Mouse (Mus musculus): ENCODE measurements at regions not wholly inside any gene's neighbourhood (a gene's known extent, or its start where the extent isn't known, plus 50 kb on each side); places are given as distances from the start of the nearest gene placed in this dataset.

DNA sequence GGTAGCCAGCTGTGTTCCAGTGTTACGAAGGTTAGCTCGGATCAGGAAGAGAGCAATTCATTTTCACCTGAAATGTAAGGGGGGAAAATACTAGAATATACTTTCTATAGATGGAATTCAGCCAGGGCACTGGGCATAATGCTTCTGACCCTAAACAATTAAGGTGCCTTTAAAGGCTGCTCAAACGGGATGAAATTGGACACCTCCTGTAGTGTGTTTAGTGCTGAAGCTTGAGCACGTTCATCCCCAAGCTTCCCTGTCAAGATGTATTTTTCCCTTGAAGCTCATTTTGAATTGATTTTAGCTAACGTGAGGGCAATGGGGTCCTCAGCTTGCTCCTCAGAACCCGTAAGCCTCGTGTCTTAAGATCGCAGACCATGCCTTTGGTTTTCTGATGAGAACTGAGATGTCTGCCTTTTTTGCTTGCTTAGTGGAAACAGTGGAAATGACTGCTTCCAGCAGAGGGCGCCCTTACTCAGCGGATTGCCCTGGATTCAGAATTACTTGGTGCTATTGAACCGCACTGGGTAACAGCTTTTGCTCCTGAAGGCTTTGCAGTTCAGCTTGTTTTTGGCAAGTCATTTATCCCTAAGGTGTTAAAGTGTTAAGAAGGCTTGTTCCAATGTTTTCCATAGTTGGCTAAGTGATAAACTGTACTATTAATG is 74.6 kb upstream of the Fermt1 start:
- peak overlapping the region; percentile 34; the same call in 1 of the 2 replicates for H3K4me2 ChIP-seq
- H3K9me3 ChIP-seq (replicated peaks), result no peaks in the 10 kb centered on the region
- WGBS, result 26% methylated on average over 11 of the region's 11 CpGs
- no peaks in the 10 kb centered on the region for H3K27me3 ChIP-seq
- no peak for ATAC-seq (replicated peaks; ENCODE audit: insufficient number of reproducible peaks, insufficient read depth, low FRiP score, low read depth)
- H3K27ac ChIP-seq, result no peak overlapping the region
- H3K36me3 ChIP-seq, result no peaks in the 10 kb centered on the region
- no peak overlapping the region for H3K9ac ChIP-seq
- H3K4me1 ChIP-seq (replicated peaks), result 0 out of 2 replicates have a peak, but pooled peaks cover 3% of the 10 kb centered on the region
- H3K4me3 ChIP-seq, result no peak overlapping the region

GRCm38 (mm10) chr2:133021244-133021643 is 75.5 kb upstream of the Fermt1 start:
- no peak overlapping the region for H3K4me2 ChIP-seq
- no peak overlapping the region for H3K9ac ChIP-seq
- no peaks in the 10 kb centered on the region for H3K27me3 ChIP-seq
- H3K9me3 ChIP-seq (replicated peaks), result no peaks in the 10 kb centered on the region
- H3K4me3 ChIP-seq, result no peak overlapping the region
- H3K27ac ChIP-seq, result no peak overlapping the region
- H3K36me3 ChIP-seq, result no peaks in the 10 kb centered on the region
- 0 out of 2 replicates have a peak, but pooled peaks cover 3% of the 10 kb centered on the region for H3K4me1 ChIP-seq (replicated peaks)
- 70% methylated on average over 3 of the region's 3 CpGs for WGBS
- ATAC-seq (replicated peaks; ENCODE audit: insufficient number of reproducible peaks, insufficient read depth, low FRiP score, low read depth), result no peak

DNA sequence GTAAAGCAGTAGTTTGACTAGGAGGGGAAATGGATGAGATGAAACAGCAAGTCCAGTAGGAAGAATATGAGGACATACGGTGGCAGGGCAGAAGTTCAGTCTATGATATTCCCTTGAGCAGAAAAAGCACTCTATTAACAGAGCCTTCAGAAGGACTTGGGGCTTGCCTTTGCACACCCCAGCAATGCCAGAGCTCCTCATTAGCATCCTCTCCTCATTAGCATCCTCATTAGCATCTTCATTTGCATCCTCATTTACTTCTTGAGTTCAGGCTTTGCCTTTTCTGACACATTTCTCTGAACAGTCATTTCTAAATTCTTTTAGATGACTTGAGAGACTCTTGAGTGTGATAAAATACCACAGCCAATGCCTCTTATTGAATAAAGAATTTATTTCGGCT is 81.3 kb upstream of the Fermt1 start:
- 74% methylated on average over 2 of the region's 2 CpGs for WGBS
- Histone ChIP-seq H3K27me3 (no peaks in the 10 kb centered on the region), H3K9ac (no peak overlapping the region), H3K36me3 (no peaks in the 10 kb centered on the region), H3K4me1 (replicated peaks) (no peaks in the 10 kb centered on the region), H3K27ac (no peak overlapping the region), H3K9me3 (replicated peaks) (no peaks in the 10 kb centered on the region), H3K4me2 (no peak overlapping the region), H3K4me3 (no peak overlapping the region)
- ATAC-seq (replicated peaks; ENCODE audit: insufficient number of reproducible peaks, insufficient read depth, low FRiP score, low read depth), result no peak

GRCm38 (mm10) chr2:133035421-133035820 is 89.7 kb upstream of the Fermt1 start:
- H3K9ac ChIP-seq, result no peak overlapping the region
- no peak overlapping the region for H3K4me3 ChIP-seq
- H3K9me3 ChIP-seq (replicated peaks), result no peaks in the 10 kb centered on the region
- H3K4me1 ChIP-seq (replicated peaks), result no peaks in the 10 kb centered on the region
- no peaks in the 10 kb centered on the region for H3K36me3 ChIP-seq
- WGBS, result 68% methylated on average over 3 of the region's 3 CpGs
- H3K27me3 ChIP-seq, result no peaks in the 10 kb centered on the region
- no peak for ATAC-seq (replicated peaks; ENCODE audit: insufficient number of reproducible peaks, insufficient read depth, low FRiP score, low read depth)
- H3K27ac ChIP-seq, result no peak overlapping the region
- H3K4me2 ChIP-seq, result no peak overlapping the region

GRCm38 (mm10) chr2:133040708-133041107 is 95.0 kb upstream of the Fermt1 start:
- no peaks in the 10 kb centered on the region for H3K9me3 ChIP-seq (replicated peaks)
- 94% methylated on average over 1 of the region's 1 CpGs for WGBS
- ATAC-seq (replicated peaks; ENCODE audit: insufficient number of reproducible peaks, insufficient read depth, low FRiP score, low read depth), result no peak
- no peak overlapping the region for H3K4me2 ChIP-seq
- no peak overlapping the region for H3K9ac ChIP-seq
- H3K4me3 ChIP-seq, result no peak overlapping the region
- no peaks in the 10 kb centered on the region for H3K4me1 ChIP-seq (replicated peaks)
- H3K36me3 ChIP-seq, result no peaks in the 10 kb centered on the region
- H3K27me3 ChIP-seq, result no peaks in the 10 kb centered on the region
- H3K27ac ChIP-seq, result no peak overlapping the region

- H3K9ac ChIP-seq, result no peak overlapping the region
- no peaks in the 10 kb centered on the region for H3K27me3 ChIP-seq
- no peak overlapping the region for H3K4me2 ChIP-seq
- H3K4me3 ChIP-seq, result no peak overlapping the region
- H3K4me1 ChIP-seq (replicated peaks), result no peaks in the 10 kb centered on the region
- H3K27ac ChIP-seq, result no peak overlapping the region
- H3K36me3 ChIP-seq, result no peaks in the 10 kb centered on the region
- no peak for ATAC-seq (replicated peaks; ENCODE audit: insufficient number of reproducible peaks, insufficient read depth, low FRiP score, low read depth)
- 83% methylated on average over 11 of the region's 11 CpGs for WGBS
- H3K9me3 ChIP-seq (replicated peaks), result no peaks in the 10 kb centered on the region
These were observed 132.1 kb upstream of the Fermt1 start for GRCm38 (mm10) chr2:133077698-133078356.

GRCm38 (mm10) chr2:133090976-133091375 is 145.3 kb upstream of the Fermt1 start:
- Histone ChIP-seq H3K9ac (no peak overlapping the region), H3K9me3 (replicated peaks) (no peaks in the 10 kb centered on the region), H3K4me2 (no peak overlapping the region), H3K36me3 (no peaks in the 10 kb centered on the region), H3K4me3 (no peak overlapping the region), H3K27me3 (no peaks in the 10 kb centered on the region), H3K27ac (no peak overlapping the region), H3K4me1 (replicated peaks) (no peaks in the 10 kb centered on the region)
- 86% methylated on average over 7 of the region's 7 CpGs for whole genome bisulfite sequencing
- no peak for ATAC-seq (replicated peaks; ENCODE audit: insufficient number of reproducible peaks, insufficient read depth, low FRiP score, low read depth)

GRCm38 (mm10) chr2:133113642-133114041 is 167.9 kb upstream of the Fermt1 start:
- no peaks in the 10 kb centered on the region for H3K4me1 ChIP-seq (replicated peaks)
- no peaks in the 10 kb centered on the region for H3K9me3 ChIP-seq (replicated peaks)
- H3K27ac ChIP-seq, result no peak overlapping the region
- 19% methylated on average over 10 of the region's 10 CpGs for WGBS
- H3K36me3 ChIP-seq, result no peaks in the 10 kb centered on the region
- ATAC-seq (replicated peaks; ENCODE audit: insufficient number of reproducible peaks, insufficient read depth, low FRiP score, low read depth), result no peak
- H3K4me3 ChIP-seq, result no peak overlapping the region
- no peak overlapping the region for H3K4me2 ChIP-seq
- H3K9ac ChIP-seq, result no peak overlapping the region
- peaks cover 9% of the 10 kb centered on the region; the same call in 1 of the 2 replicates for H3K27me3 ChIP-seq

GRCm38 (mm10) chr2:133118651-133119050 is 172.9 kb upstream of the Fermt1 start:
- no peak overlapping the region for H3K4me3 ChIP-seq
- H3K9ac ChIP-seq, result no peak overlapping the region
- WGBS, result 84% methylated on average over 14 of the region's 14 CpGs
- ATAC-seq (replicated peaks; ENCODE audit: insufficient number of reproducible peaks, insufficient read depth, low FRiP score, low read depth), result no peak
- no peak overlapping the region for H3K4me2 ChIP-seq
- no peaks in the 10 kb centered on the region for H3K4me1 ChIP-seq (replicated peaks)
- no peaks in the 10 kb centered on the region for H3K36me3 ChIP-seq
- no peak overlapping the region for H3K27ac ChIP-seq
- no peaks in the 10 kb centered on the region for H3K9me3 ChIP-seq (replicated peaks)
- H3K27me3 ChIP-seq, result 0 out of 2 replicates have a peak, but pooled peaks cover 5% of the 10 kb centered on the region

DNA sequence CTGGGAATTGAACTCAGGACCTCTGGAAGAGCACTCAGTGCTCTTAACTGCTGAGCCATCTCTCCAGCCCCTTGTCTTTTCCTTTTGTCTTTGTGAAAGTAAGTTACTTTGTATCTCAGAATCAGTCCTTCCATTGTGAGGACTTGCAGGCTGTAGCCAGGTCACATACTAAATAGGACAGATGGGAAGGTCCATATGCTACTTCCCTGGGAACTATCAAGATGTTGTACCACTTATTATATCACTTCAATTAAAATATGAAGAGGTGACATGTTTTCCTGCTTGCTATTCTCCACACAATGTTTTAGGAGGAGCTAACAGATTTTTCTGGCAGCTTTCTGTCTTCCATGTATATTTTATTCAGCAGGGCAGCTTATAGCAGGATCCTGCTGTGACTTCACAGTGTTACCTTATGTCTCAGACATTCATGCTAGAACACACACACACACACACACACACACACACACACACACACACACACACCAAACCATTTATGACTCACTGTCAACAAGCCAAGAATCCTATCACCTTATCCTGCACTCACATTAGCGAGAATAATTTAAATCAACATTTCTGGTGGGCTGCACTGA is 179.6 kb upstream of the Fermt1 start:
- ATAC-seq (replicated peaks; ENCODE audit: insufficient number of reproducible peaks, insufficient read depth, low FRiP score, low read depth), result no peak
- no peak overlapping the region for H3K4me2 ChIP-seq
- no peak overlapping the region for H3K4me3 ChIP-seq
- H3K4me1 ChIP-seq (replicated peaks), result no peaks in the 10 kb centered on the region
- no peaks in the 10 kb centered on the region; the same call in 1 of the 2 replicates for H3K27me3 ChIP-seq
- H3K36me3 ChIP-seq, result no peaks in the 10 kb centered on the region
- H3K9me3 ChIP-seq (replicated peaks), result no peaks in the 10 kb centered on the region
- WGBS, result 60% methylated on average over 1 of the region's 1 CpGs
- H3K9ac ChIP-seq, result no peak overlapping the region
- no peak overlapping the region for H3K27ac ChIP-seq

DNA sequence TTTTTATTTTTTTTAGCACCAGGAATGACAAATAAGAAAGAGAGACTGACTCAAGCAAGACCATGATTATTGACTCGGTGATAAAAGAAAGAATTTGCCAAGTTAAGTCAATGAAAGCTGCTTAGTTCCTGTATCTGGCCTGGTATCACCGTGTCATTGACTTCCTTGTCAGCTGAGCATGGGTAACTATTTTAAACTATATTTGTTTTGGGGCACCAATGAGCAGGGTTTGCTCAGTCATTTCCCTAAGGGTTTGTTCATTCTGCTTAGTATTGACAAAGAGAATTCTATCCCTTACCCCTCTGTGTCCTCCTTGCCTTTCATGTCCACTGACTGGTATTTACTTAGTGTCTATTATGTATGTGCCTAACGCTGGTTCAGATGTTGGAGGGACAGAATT is 189.2 kb upstream of the Fermt1 start:
- Histone ChIP-seq H3K4me3 (no peak overlapping the region), H3K4me2 (no peak overlapping the region), H3K27me3 (peaks cover 8% of the 10 kb centered on the region; the same call in 1 of the 2 replicates), H3K4me1 (replicated peaks) (peaks cover 7% of the 10 kb centered on the region), H3K27ac (no peak overlapping the region), H3K36me3 (no peaks in the 10 kb centered on the region), H3K9me3 (replicated peaks) (no peaks in the 10 kb centered on the region), H3K9ac (no peak overlapping the region)
- ATAC-seq (replicated peaks; ENCODE audit: insufficient number of reproducible peaks, insufficient read depth, low FRiP score, low read depth), result no peak
- WGBS, result 61% methylated on average over 3 of the region's 3 CpGs

Measured in heart, embryonic 15.5 days (tissue).